In genomic region chr11:69236926-69237260, GRCm38 (mm10) we compare ENCODE assay signal across 8 mouse cellular contexts. TPM values are rescaled to one million over a fixed set of nuclear protein-coding genes. Genes with fewer than 3 reads are reported as not detected.
DNase-seq lines count a peak whose midpoint lies in the region; ATAC-seq and TF ChIP-seq lines count a peak whose summit lies in the region.

Gucy2e (minus strand) TSS chr11:69237036.

- peaks cover 7% of the 10 kb centered on the region for H3K27me3 ChIP-seq in thymus, adult 2 months (ENCODE audit: control insufficient read depth, insufficient read depth, low read length)
- peaks cover 65% of the 10 kb centered on the region for H3K27me3 ChIP-seq in liver, embryonic 15.5 days

- H3K4me1 ChIP-seq in thymus, adult 2 months (replicated peaks; ENCODE audit: control insufficient read depth, insufficient read depth, low read length), result peaks cover 25% of the 10 kb centered on the region
- peaks cover 12% of the 10 kb centered on the region for H3K4me1 ChIP-seq in liver, embryonic 15.5 days (replicated peaks)

- 51% methylated on average over 13 of the region's 13 CpGs for WGBS in thymus, adult 2 months
- WGBS in liver, embryonic 15.5 days (ENCODE audit: insufficient replicate concordance), result 20% methylated on average over 13 of the region's 13 CpGs

- peak within 1 kb of the TSS; percentile 74 for H3K4me3 ChIP-seq in gastrocnemius, adult 2 months
- peak within 1 kb of the TSS; percentile 18; the same call in 1 of the 2 replicates for H3K4me3 ChIP-seq in thymus, adult 2 months (ENCODE audit: control insufficient read depth, insufficient read depth, low read length)
- peak within 1 kb of the TSS; percentile 42 for H3K4me3 ChIP-seq in liver, embryonic 15.5 days (replicated peaks)

- ATAC-seq in liver, embryonic 15.5 days (ENCODE audit: insufficient read depth), result no peak

- H3K9ac ChIP-seq in liver, embryonic 15.5 days, result no peak within 1 kb of the TSS

- H3K9me3 ChIP-seq in liver, embryonic 15.5 days (replicated peaks), result no peaks in the 10 kb centered on the region

- TF ChIP-seq POLR2A in thymus, adult 2 months (IDR thresholded peaks at IDR 0.05; ENCODE audit: control insufficient read depth, extremely low read depth, insufficient read depth, low read length, poor library complexity), result no peak

- no peak for TF ChIP-seq CTCF in gastrocnemius, adult 2 months (IDR thresholded peaks at IDR 0.05)
- TF ChIP-seq CTCF in thymus, adult 2 months (IDR thresholded peaks at IDR 0.05; ENCODE audit: borderline replicate concordance, control insufficient read depth, extremely low read depth, insufficient read depth, low read length, poor library complexity), result no peak

- DNase-seq in gastrocnemius, adult 2 months, result no peak
- DNase-seq in gastrocnemius, adult 18-20 months (ENCODE audit: low spot score), result no peak
- no peak for DNase-seq in thymus, adult 2 months
- DNase-seq in thymus, postnatal 36 days, result no peak
- DNase-seq in urinary bladder, postnatal 25 days (ENCODE audit: low spot score), result no peak
- DNase-seq in Muller cell, postnatal 12 days (ENCODE audit: inconsistent ontology term), result no peak
- no peak for DNase-seq in lung, postnatal 36 days

- H3K4me2 ChIP-seq in liver, embryonic 15.5 days, result peak within 1 kb of the TSS; percentile 63

- H3K27ac ChIP-seq in gastrocnemius, adult 2 months, result no peak within 1 kb of the TSS
- no peak within 1 kb of the TSS for H3K27ac ChIP-seq in thymus, adult 2 months (ENCODE audit: control insufficient read depth, insufficient read depth, low read length)
- no peak within 1 kb of the TSS for H3K27ac ChIP-seq in liver, embryonic 15.5 days (replicated peaks)

- H3K36me3 ChIP-seq in thymus, adult 2 months (ENCODE audit: control insufficient read depth, insufficient read depth, low read length), result no peaks in the 10 kb centered on the region
- H3K36me3 ChIP-seq in liver, embryonic 15.5 days (replicated peaks), result no peaks in the 10 kb centered on the region

- intact Hi-C loops in gastrocnemius, adult 2 months (cut with DNase I), result no loop called here

RNA-seq across cellular contexts. Expression of gene Gucy2e, which starts in this region (rescaled TPM):
- total RNA-seq in gastrocnemius, adult 2 months (2021), result not detected
- total RNA-seq in gastrocnemius, adult 18-20 months (2021), result not detected
- polyA plus RNA-seq in thymus, adult 2 months (2012; rRNA removed), result 0.26 and 0.40 TPM in 2 replicates
- polyA plus RNA-seq in liver, embryonic 15.5 days (2015; fragmentation: Nextera tagmentation; extraction: Ambion mirVana), result not detected in 2 replicates

Comparison
In these comparisons a context has a peak if more than half of its experiments do, and no peak if none do; other contexts are left out.
1. H3K4me3 ChIP-seq: peak in every context shown above with its lines; median percentile 74 in gastrocnemius, adult 2 months; 42 in liver, embryonic 15.5 days; 18 in thymus, adult 2 months.